Mouse (Mus musculus) heart, embryonic 11.5 days (tissue): ENCODE data around the gene Ppm1g. TPM values are rescaled to one million over a fixed set of nuclear protein-coding genes. Genes with fewer than 3 reads are reported as not detected.
A peak's percentile ranks its signal among the peaks of the same experiment; 100 is the strongest.
"Not testable (repeated sequence)": the region's sequence is repeated elsewhere in the genome, so short reads cannot be mapped to it uniquely, and the experiment has no call there.

Experiments
- ATAC-seq: fragments of 200-750 bp; cut with Nextera tagmentation; replicated peaks from 2 replicates; pipeline ENCODE4 v1.8.0; 2017; ENCODE audit warnings: moderate library complexity; ENCODE audit not compliant: insufficient number of reproducible peaks, low FRiP score, low TSS enrichment
- H3K27ac ChIP-seq: fragments of 300-500 bp; sonication (generic); 2 replicates; pipeline ENCODE4 v1.5.1; 2014; ENCODE audit warnings: mild to moderate bottlenecking, low read depth, low read length
- H3K27me3 ChIP-seq: fragments of 300-500 bp; sonication (generic); 2 replicates; pipeline ENCODE4 v1.6.1; 2014; ENCODE audit warnings: mild to moderate bottlenecking, low read length, mixed read lengths; ENCODE audit not compliant: control insufficient read depth, insufficient read depth
- H3K36me3 ChIP-seq: fragments of 300-500 bp; sonication (generic); 2 replicates; pipeline ENCODE4 v1.6.1; 2014; ENCODE audit warnings: mild to moderate bottlenecking, low read length, moderate library complexity, mixed read lengths; ENCODE audit not compliant: control insufficient read depth, insufficient read depth
- H3K4me1 ChIP-seq: fragments of 300-500 bp; sonication (generic); 2 replicates; pipeline ENCODE4 v1.6.1; 2014; ENCODE audit warnings: low read length; ENCODE audit not compliant: control insufficient read depth, insufficient read depth
- H3K4me2 ChIP-seq: fragments of 300-500 bp; sonication (generic); 2 replicates; pipeline ENCODE4 v1.6.1; 2014; ENCODE audit warnings: mild to moderate bottlenecking, moderate library complexity
- H3K4me3 ChIP-seq: fragments of 300-500 bp; sonication (generic); 2 replicates; pipeline ENCODE4 v1.5.1; 2014; ENCODE audit warnings: low read depth, low read length
- H3K9ac ChIP-seq: fragments of 300-500 bp; sonication (generic); 2 replicates; pipeline ENCODE4 v1.6.1; 2014; ENCODE audit warnings: mild to moderate bottlenecking, low read depth, low read length, moderate library complexity
- H3K9me3 ChIP-seq: fragments of 300-500 bp; sonication (generic); replicated peaks from 2 replicates; pipeline ENCODE4 v1.6.1; 2016; ENCODE audit warnings: low read length; ENCODE audit not compliant: control insufficient read depth
- WGBS: fragments of 180-500 bp; shearing (Covaris S2); extraction: QIAGEN DNeasy Blood & Tissue Kit; methylation state at CpG from one replicate; pipeline ENCODE4 v1.1.7; 2014; ENCODE audit not compliant: insufficient replicate concordance; 5-methylcytosine and 5-hydroxymethylcytosine counted together
- polyA plus RNA-seq: library from polyadenylated mRNA; unstranded; fragments of >200 nt; fragmentation: Nextera tagmentation; extraction: Ambion mirVana; gene quantifications from 2 replicates; pipeline ENCODE4 v1.2.1, GENCODE M21; 2014

Ppm1g gene
- polyA plus RNA-seq, 1 experiment from 2014 or later: 103 TPM

DNA sequence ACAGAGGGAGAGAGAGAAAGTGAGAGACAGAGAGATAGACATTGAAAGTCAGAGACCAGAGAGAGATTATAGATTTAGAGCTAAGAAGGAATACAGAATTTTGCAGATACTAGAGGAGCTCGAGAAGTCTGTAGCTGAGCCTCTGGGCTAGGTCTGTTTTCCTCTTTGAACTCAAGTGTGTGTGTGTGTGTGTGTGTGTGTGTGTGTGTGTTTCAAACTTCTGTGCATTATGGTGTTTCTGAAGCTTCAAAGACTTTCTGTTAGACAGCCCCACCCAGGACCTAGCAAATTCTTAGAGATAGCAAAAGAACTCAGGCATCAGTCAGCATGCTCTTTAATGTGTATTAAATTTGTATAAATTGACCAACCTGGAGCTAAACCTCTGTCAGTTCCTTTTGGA, 6.2 kb upstream of the Ppm1g start:
- Histone ChIP-seq H3K9me3 (no peaks in the 10 kb centered on the region), H3K36me3 (no peaks in the 10 kb centered on the region), H3K9ac (no peak overlapping the region), H3K27me3 (no peaks in the 10 kb centered on the region; the same call in 1 of the 2 replicates), H3K4me1 (no peaks in the 10 kb centered on the region), H3K4me3 (no peak overlapping the region), H3K4me2 (no peak overlapping the region), H3K27ac (no peak overlapping the region)
- no peak for ATAC-seq
- 41% methylated on average over 1 of the region's 1 CpGs for WGBS

DNA sequence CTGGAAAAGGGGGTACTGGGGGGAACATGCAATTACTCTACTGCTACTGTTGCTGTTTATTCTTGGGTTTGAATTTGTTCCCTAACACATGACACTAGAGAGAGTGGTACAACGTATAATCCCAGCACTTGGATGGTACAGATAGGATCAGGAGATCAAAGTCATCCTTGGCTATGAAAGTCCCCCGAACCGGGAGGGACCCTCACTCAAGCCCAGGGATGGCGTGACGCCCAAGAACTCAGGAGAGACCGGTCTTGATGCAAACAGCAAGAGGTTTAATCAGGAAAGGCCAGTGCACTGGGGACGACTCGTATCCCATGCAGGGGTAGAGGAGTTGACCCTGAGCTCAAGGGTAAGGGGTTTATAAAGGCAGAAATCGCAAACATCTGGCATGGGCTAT, 2.2 kb upstream of the Ppm1g start:
- Histone ChIP-seq H3K9ac (no peak overlapping the region), H3K4me3 (no peak overlapping the region), H3K27me3 (no peaks in the 10 kb centered on the region; the same call in 1 of the 2 replicates), H3K36me3 (no peaks in the 10 kb centered on the region), H3K27ac (no peak overlapping the region), H3K4me2 (no peak overlapping the region), H3K4me1 (0 out of 2 replicates have a peak, but pooled peaks cover 6% of the 10 kb centered on the region), H3K9me3 (no peaks in the 10 kb centered on the region)
- ATAC-seq: no peak
- WGBS: 92% methylated on average over 9 of the region's 9 CpGs

DNA sequence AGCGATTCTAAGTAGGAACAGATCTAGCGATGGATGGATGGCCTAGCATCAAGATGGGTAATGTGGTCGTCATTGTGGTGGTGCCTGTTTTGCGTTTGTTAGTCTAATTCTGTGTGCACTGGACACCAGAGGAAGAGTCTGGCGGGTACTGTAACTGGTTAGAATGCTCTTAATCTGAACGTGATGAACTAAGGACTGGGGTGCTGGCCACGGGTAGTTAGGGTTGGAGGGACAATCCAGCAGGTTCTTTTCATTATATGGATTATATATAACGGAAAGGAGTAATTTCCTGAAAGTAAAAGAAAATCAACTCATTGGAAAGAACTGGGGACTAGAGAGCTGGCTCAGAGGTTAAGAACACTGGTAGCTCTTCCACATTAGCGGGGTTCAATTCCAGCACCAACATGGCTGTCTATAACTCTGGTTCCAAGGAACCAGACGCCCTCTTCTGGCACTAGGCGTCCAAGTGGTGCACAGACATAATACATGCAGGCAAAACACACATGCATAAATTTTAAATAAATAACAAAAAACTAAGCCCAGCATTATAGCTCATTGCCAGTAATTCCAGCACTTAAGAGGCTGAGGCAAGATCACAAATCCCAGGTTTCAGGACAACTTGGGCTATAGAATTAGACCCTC, 938 bp upstream of the Ppm1g start:
- ATAC-seq: no peak
- H3K9ac ChIP-seq: peak overlapping the region; percentile 96
- peak overlapping the region; percentile 94 for H3K4me3 ChIP-seq
- no peaks in the 10 kb centered on the region for H3K27me3 ChIP-seq
- H3K36me3 ChIP-seq: no peaks in the 10 kb centered on the region
- H3K9me3 ChIP-seq: no peaks in the 10 kb centered on the region
- H3K4me2 ChIP-seq: peak overlapping the region; percentile 90
- peak overlapping the region; percentile 89 for H3K27ac ChIP-seq
- WGBS: 15% methylated on average over 11 of the region's 11 CpGs
- H3K4me1 ChIP-seq: 0 out of 2 replicates have a peak, but pooled peaks cover 6% of the 10 kb centered on the region

DNA sequence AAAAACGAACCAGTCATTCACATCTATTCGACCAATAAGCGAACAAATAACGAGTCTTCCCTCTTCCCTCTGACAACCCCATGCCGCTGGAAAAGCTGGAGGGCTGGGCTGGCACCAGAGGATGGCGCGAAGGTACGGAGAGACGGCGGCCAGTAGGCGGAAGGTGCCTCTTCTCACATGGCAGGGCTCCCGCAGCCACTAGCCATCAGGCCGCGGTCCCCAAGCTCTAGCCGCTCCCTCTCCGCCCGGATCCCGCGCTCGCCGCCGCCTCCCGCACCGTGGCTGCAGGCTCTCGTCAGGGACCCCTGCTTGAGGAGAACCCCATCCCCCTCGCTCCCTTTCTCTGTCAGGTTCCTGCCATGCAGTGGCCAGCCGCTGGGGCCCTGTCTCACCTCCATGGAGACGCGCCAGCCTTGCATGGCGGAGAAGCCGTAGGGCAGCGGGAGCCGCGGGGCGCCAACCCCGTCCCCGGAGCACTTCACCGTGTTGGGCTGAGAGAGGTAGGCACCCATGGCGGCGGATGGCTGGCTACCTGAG, 508 bp downstream of the Ppm1g start:
- Histone ChIP-seq H3K36me3 (no peaks in the 10 kb centered on the region), H3K27me3 (no peaks in the 10 kb centered on the region), H3K4me3 (peak overlapping the region; percentile 94), H3K9me3 (no peaks in the 10 kb centered on the region), H3K4me1 (0 out of 2 replicates have a peak, but pooled peaks cover 6% of the 10 kb centered on the region), H3K27ac (peak overlapping the region; percentile 89), H3K9ac (peak overlapping the region; percentile 96), H3K4me2 (peak overlapping the region; percentile 90)
- ATAC-seq: peak; percentile 36
- under 1% methylated on average over 39 of the region's 40 CpGs for WGBS

DNA sequence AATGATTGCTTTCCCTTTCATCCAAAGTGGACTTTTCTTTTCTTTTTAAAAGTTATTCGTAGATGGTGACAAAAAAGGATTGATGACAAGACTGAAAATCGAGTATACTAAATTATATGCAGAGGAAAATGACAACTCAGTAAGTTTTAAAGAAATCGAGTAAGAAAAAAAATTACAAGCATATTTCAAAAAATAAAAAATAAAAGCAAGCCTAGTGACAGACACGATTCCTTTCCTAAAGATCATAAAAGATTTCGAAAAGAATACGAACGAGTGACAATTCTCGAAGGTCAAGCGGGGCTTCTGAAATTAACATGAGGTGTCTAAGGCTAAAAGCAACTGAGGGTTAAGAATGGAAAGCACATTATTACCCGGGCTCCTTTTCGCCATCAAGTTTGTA, 1.0 kb downstream of the Ppm1g start:
- H3K27me3 ChIP-seq: no peaks in the 10 kb centered on the region
- 2% methylated on average over 11 of the region's 11 CpGs for WGBS
- peak overlapping the region; percentile 90 for H3K4me2 ChIP-seq
- 0 out of 2 replicates have a peak, but pooled peaks cover 6% of the 10 kb centered on the region for H3K4me1 ChIP-seq
- H3K4me3 ChIP-seq: peak overlapping the region; percentile 94
- H3K27ac ChIP-seq: 0 out of 2 replicates have a peak overlapping the region, but pooled peaks have one; percentile 89
- H3K36me3 ChIP-seq: no peaks in the 10 kb centered on the region
- no peak for ATAC-seq
- H3K9ac ChIP-seq: peak overlapping the region; percentile 96
- H3K9me3 ChIP-seq: no peaks in the 10 kb centered on the region

DNA sequence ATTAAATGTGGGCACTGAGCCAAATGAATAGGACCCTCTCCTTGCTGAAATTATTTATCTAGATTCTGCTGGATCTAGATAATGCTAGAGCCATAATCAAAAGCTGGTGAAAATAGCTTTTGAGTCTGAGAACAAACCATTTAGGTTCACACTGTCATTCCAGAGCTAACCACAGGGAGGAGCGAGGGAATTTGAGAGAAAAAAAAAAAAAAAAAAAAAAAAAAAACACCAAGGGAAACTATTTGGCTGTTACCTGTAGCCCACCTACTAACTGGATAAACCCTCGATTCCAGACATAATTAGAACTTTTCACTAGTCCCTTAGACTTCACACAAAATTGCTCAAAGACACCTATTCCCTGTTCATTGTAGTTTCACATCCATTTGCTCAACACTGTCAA, 1.4 kb downstream of the Ppm1g start:
- 3% methylated on average over 2 of the region's 2 CpGs for WGBS
- Histone ChIP-seq H3K27ac (no peak overlapping the region), H3K4me3 (peak overlapping the region; percentile 94), H3K4me1 (0 out of 2 replicates have a peak, but pooled peaks cover 6% of the 10 kb centered on the region), H3K36me3 (no peaks in the 10 kb centered on the region), H3K27me3 (no peaks in the 10 kb centered on the region), H3K9ac (0 out of 2 replicates have a peak overlapping the region, but pooled peaks have one; percentile 22), H3K9me3 (no peaks in the 10 kb centered on the region), H3K4me2 (peak overlapping the region; percentile 90)
- ATAC-seq: no peak

DNA sequence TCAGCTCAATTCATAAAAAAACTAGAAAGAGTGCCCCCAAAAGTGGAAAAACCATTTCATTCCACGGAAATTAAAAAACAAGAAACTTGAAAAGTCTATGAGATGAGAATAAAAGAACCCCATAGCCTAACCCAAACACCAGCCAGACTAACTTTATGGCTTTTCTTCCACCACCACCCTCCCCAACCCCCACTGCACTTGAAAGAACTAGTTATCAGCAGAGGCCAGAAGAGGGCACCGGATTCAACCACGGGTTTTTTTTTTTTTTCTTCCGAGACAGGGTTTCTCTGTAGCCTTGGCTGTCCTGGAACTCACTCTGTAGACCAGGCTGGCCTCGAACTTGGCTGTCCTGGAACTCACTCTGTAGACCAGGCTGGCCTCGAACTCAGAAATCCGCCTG, 2.2 kb downstream of the Ppm1g start:
- Histone ChIP-seq H3K27me3 (no peaks in the 10 kb centered on the region), H3K4me2 (peak overlapping the region; percentile 90), H3K4me1 (0 out of 2 replicates have a peak, but pooled peaks cover 6% of the 10 kb centered on the region), H3K36me3 (no peaks in the 10 kb centered on the region), H3K9ac (no peak overlapping the region), H3K4me3 (no peak overlapping the region), H3K27ac (no peak overlapping the region), H3K9me3 (no peaks in the 10 kb centered on the region)
- no peak for ATAC-seq
- WGBS: 47% methylated on average over 7 of the region's 7 CpGs

DNA sequence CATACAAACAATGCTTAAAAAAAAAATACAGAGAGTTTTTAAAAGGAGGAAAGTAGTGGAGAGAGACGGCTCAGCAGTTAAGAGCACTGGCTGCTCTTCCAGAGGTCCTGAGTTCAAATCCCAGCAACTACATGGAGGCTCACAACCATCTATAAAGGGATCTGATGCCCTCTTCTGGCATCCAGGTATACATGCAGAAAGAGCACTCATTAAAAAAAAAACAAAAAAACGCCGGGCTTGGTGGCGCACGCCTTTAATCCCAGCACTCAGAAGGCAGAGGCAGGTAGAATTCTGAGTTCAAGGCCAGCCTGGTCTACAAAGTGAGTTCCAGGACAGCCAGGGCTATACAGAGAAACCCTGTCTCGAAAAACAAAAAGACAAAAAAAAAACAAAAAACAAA, 3.9 kb downstream of the Ppm1g start:
- 90% methylated on average over 6 of the region's 6 CpGs for WGBS
- not testable (repeated sequence) for H3K9me3 ChIP-seq, H3K27me3 ChIP-seq, H3K4me2 ChIP-seq, H3K27ac ChIP-seq, H3K9ac ChIP-seq, ATAC-seq, H3K36me3 ChIP-seq, H3K4me3 ChIP-seq, H3K4me1 ChIP-seq

DNA sequence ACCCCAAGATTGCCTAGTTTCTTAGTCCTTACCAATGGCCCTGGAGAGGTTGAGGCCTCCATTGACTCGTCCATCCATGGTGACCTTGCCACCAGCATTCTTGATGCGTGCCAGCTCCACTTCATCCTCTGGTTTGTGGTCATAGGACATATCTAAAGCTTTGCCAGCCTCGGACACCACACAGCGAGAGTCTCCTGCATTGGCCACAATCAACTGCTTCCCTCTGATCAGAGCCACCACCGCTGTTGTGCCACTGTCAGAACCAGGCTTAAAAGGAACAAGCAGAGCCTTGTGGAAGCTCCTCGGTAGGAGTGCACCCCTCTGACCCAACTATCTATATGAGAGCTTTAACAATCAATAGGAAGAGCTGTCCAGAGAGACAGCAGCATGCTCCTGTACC, 16.1 kb downstream of the Ppm1g start:
- Histone ChIP-seq H3K27ac (no peak overlapping the region), H3K4me3 (no peak overlapping the region), H3K36me3 (peaks cover 38% of the 10 kb centered on the region), H3K4me2 (no peak overlapping the region), H3K4me1 (peaks cover 9% of the 10 kb centered on the region; the same call in 1 of the 2 replicates), H3K9me3 (peaks cover 5% of the 10 kb centered on the region), H3K27me3 (no peaks in the 10 kb centered on the region), H3K9ac (no peak overlapping the region)
- no peak for ATAC-seq
- 92% methylated on average over 6 of the region's 6 CpGs for WGBS
